Mouse (Mus musculus) v-Abl transformed pro-B cells (cell line): Measurements from ENCODE around the gene Rfng.
"Not testable (repeated sequence)": the region's sequence is repeated elsewhere in the genome, so short reads cannot be mapped to it uniquely, and the experiment has no call there.

Experiments
- in situ Hi-C, 2 experiments: fragments of 400-800 bp; cut with MboI; formaldehyde crosslinking; loops; one replicate each; pipeline ENCODE4 v1.15.1; 2025; ENCODE audit not compliant: unreplicated experiment in 2 of 2

Rfng gene

GRCm38 (mm10) chr11:120781361-120781760, 2.6 kb downstream of the Rfng start:
- in situ Hi-C loops, result loop anchor here in 1 of 2 experiments (25.0 kb wide), 1 partner anchor 169 kb away; the partner anchor contains the start of genes Npb and Pcyt2

GRCm38 (mm10) chr11:120779876-120780275, 4.1 kb downstream of the Rfng start:
- in situ Hi-C loops, result loop anchor here (5.0 to 25.0 kb wide), 4 partner anchors 58 to 295 kb away; partner anchors contain the start of genes Mrpl12 (in 2 of the 2), Npb (in 1 of the 2), Pcyt2 (in 1 of the 2) and Rac3 (in 1 of the 2)

- in situ Hi-C loops, result loop anchor here (5.0 to 25.0 kb wide), 4 partner anchors 55 to 292 kb away; partner anchors contain the start of genes Mrpl12 (in 2 of the 2), Npb (in 1 of the 2), Pcyt2 (in 1 of the 2) and Rac3 (in 1 of the 2)
Observed at GRCm38 (mm10) chr11:120777123-120777522, 6.9 kb downstream of the Rfng start.

GRCm38 (mm10) chr11:120775774-120776469, 8.1 kb downstream of the Rfng start:
- in situ Hi-C loops, result loop anchor here (5.0 to 25.0 kb wide), 4 partner anchors 54 to 291 kb away; partner anchors contain the start of genes Mrpl12 (in 2 of the 2), Npb (in 1 of the 2), Pcyt2 (in 1 of the 2) and Rac3 (in 1 of the 2)

- in situ Hi-C loops, result loop anchor here (5.0 to 10.0 kb wide), 3 partner anchors 46 to 289 kb away; partner anchors contain the start of genes Mrpl12 (in 2 of the 2), Dcxr (in 1 of the 2) and Sirt7 (in 1 of the 2)
Observed at GRCm38 (mm10) chr11:120773463-120774190, 10.4 kb downstream of the Rfng start.

GRCm38 (mm10) chr11:120772749-120773148, 11.3 kb downstream of the Rfng start:
- in situ Hi-C loops, result loop anchor here (5.0 to 10.0 kb wide), 3 partner anchors 45 to 288 kb away; partner anchors contain the start of genes Mrpl12 (in 2 of the 2), Dcxr (in 1 of the 2) and Sirt7 (in 1 of the 2)

- in situ Hi-C loops, result no loop called here
Observed at GRCm38 (mm10) chr11:120768206-120768605, 15.8 kb downstream of the Rfng start.

- in situ Hi-C loops, result not testable (repeated sequence)
Observed at GRCm38 (mm10) chr11:120767023-120767422, 17.0 kb downstream of the Rfng start.

- in situ Hi-C loops, result not testable (repeated sequence)
Observed at GRCm38 (mm10) chr11:120763121-120763999, 20.6 kb downstream of the Rfng start.

- in situ Hi-C loops, result not testable (repeated sequence)
Observed at GRCm38 (mm10) chr11:120762672-120763041, 21.4 kb downstream of the Rfng start, which contains the start of gene Hmga1b. Gene Hmga1b (plus strand): TSS chr11:120762794.

GRCm38 (mm10) chr11:120761811-120762671, 22.0 kb downstream of the Rfng start:
- in situ Hi-C loops, result no loop called here

- in situ Hi-C loops, result no loop called here
Observed at GRCm38 (mm10) chr11:120760236-120760635, 23.8 kb downstream of the Rfng start.

- in situ Hi-C loops, result no loop called here
Observed at GRCm38 (mm10) chr11:120751606-120752005, 32.4 kb downstream of the Rfng start.

- in situ Hi-C loops, result no loop called here
Observed at GRCm38 (mm10) chr11:120749430-120749829, 34.6 kb downstream of the Rfng start.

- in situ Hi-C loops, result no loop called here
Observed at GRCm38 (mm10) chr11:120747974-120748373, 36.0 kb downstream of the Rfng start.

- in situ Hi-C loops, result no loop called here
Observed at GRCm38 (mm10) chr11:120744121-120744701, 39.8 kb downstream of the Rfng start.

- in situ Hi-C loops, result no loop called here
Observed at GRCm38 (mm10) chr11:120740981-120741380, 43.0 kb downstream of the Rfng start.

- in situ Hi-C loops, result no loop called here
Observed at GRCm38 (mm10) chr11:120736424-120736823, 47.6 kb downstream of the Rfng start.

GRCm38 (mm10) chr11:120733521-120733920, 50.5 kb downstream of the Rfng start:
- in situ Hi-C loops, result no loop called here
